Mouse (Mus musculus) thymus, postnatal 14 days (tissue): Measurements from ENCODE around the gene Polr1b.
A peak's percentile ranks its signal among the peaks of the same experiment; 100 is the strongest.

Experiments used
- DNase-seq: peaks from one replicate; pipeline ENCODE4 v3.0.0; 2021

Polr1b gene

DNA sequence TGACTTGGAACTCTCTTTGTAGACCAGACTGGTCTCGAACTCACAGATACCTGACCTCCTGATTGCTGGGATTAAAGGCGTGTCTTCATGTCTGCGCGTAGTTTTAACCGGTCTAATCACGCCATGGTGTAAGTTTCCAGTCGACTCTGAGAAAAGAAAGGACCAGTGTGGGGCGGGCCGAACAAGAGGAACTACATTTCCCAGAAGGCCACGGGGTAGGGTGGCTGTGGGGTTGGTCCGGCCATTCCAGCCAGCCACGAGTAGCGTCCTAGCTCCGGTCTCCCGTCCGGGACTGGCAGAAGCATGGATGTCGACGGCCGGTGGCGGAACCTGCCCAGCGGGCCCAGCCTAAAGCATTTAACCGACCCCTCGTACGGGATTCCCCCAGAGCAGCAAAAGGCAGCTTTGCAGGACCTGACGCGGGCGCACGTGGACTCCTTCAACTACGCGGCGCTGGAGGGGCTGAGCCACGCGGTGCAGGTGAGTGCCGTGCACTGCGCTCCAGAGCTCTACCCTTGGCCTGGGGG lies at the start of gene Polr1b:
Gene Polr1b, plus strand, starts transcription at position 212 of the 527 bp plus-strand sequence.
- peak; percentile 86 for DNase-seq

DNA sequence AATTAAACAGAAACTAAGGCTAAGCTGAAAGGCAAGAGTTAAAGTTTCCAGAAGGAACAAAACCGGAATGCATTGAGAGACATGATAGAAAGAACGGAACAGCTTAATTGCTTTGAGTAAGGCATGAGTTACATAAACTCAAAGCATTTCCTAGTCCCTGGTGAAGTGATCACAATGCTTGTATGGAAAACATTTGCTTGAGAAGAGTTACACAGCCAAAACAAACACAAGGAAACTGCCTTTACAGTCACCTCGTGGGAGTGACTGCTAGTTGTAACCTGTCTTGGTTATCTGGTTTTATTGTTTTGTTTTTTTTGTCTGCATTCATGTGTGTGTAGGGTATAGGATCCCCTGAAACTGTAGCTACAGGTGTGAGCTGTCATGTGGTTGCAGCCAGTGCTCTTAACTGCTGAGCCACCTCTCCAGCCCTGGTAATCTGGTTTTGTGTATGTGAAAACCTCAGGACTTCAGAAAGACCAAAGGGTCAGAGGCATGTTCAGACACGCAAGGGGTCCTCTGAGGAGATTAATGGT lies 48.3 kb upstream of the Polr1b start:
- DNase-seq: no peak

DNA sequence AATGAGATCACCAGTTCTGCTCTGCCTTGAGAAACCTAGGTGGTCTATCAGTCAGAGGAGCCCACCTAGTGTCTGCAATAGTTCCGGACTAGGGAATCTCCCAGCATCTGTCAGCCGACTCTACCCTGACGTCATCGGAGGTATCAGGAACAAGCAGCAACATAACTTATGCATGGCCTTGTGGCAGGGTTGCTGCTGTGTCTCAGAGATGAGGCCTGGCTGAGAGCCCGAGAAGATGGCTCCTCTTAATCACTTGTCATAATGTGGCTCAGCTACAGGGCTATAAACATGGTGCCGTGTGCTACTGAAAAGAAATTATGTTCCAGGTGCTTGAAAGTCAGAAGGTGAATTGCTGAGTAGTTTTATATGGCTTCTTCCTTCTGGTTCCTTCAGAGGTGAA lies 45.1 kb upstream of the Polr1b start:
- DNase-seq: no peak

- DNase-seq: peak; percentile 54
Observed at GRCm38 (mm10) chr2:129056597-129056996, 44.2 kb upstream of the Polr1b start.

DNA sequence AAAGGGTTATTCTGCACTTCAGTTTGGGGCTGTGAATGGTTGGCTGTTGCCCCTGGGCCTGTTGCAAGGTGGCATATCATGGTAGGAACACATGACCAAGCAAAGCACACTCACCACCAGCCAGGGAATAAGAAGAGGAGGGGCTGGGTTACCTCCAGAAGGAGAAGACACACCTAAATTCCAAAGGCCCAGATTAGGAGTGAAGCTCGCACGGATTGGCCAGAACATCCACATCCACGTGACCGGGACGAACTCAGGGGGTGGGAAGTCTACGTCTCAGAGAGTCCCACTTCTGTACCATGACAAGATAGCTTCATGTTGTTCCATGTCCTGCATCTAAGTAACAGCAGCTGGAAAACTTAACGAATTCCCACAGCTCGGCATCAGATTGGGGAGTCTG lies 43.5 kb upstream of the Polr1b start:
- no peak for DNase-seq

DNA sequence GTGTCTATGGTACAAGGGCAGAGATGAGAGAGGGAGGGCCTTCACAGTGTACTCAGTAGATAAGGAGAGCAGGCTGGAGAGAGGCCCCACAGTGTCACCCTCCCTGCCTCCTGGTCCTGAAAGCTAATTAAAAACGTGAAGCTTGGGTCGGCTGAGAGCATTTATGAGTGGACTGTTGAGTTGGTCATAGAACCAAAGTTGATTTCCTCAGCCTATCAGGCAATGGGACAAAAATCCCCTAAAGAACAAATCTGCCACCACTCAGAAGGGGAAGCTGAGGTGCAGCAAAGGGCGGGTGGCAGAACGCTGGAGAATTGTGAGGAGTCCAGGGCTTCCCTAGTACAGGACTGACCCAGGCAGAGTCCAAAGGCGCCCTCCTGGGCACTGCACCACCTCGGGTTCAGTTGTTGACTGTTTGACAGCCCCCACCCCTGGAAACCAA lies 42.9 kb upstream of the Polr1b start:
- DNase-seq: no peak

DNA sequence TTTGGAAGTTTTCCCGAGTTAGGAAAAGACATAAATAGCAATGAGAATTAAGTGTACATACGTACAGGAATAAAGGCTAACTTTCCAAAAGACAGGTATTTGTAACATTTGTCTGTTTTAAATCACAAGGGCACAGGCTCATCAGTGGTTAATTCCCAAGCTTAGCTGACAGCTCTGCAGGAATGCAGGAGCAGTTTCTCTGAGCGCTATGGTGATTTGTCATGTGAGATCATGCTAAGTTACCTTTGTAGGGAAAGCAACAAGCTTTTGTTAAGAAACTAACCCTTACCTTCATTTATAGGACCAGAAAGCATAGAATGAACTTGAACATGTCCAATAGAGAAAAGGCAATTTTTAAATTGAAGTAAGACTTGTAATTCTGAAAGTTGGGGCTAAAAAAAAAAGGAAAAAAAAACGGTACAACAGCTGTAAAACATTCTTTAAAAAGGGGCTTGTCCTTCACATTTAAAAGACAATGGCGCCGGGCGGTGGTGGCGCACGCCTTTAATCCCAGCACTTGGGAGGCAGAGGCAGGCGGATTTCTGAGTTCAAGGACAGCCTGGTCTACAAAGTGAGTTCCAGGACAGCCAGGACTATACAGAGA lies 39.2 kb upstream of the Polr1b start:
- no peak for DNase-seq

DNA sequence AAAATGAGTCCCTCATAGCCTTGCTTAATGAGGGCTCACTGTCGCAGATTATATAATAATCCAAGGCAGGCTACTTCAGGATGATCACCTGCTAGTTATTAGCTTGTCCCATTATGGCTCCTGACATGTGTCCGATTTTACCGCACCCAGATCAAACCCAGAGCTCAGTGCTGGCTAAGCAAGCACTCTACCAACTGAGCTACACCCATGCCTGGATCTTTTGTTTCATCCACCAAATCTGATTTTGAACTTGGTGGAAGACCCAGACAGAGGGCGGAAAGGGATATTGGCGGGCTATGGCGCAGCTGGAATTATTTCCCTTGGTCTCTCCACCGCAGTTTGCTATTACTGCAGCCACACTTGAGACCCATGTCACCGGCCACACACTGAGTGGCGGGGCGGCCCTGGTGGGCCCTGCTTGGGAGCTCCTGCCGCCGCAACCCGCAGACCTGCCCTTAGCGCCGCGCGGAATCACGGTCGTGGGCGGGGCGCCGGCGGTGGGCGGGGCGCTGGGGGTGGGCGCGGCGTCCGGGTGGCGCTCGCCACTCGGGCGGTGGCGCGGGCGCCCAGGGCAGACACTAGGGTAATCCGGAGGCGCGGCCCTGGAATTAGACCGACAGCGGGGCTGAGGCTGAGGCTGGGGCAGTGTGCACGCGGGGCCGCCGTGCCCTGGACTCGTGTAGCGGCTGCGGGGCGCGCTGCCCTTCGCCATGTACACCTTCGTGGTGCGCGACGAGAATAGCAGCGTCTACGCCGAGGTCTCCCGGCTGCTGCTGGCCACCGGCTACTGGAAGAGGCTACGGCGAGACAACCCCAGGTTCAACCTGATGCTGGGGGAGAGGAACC lies 35.1 kb upstream of the Polr1b start, which contains the start of gene Ttl:
Gene Ttl, plus strand, starts transcription at position 506 of the 846 bp plus-strand sequence.
- DNase-seq: peak; percentile 84

DNA sequence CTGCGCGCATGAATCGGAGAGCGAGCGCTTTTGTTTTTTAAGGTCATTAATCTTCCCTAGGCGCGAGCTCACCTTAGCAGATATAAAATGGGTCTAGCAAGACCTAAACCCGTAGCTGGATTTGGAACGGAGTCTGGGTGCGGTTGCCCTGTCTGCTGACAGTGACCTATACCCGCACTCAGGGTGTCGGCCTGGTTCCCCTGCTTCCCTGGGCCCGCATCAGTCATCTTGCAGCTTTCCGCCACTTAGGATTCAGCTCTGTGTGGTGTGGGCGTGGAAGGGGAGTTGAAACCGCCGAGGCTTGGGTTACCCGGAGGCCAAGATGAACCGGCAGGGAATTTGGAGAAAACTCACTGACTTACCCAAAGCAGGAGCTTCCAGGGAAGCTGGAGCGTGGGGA lies 34.5 kb upstream of the Polr1b start:
- DNase-seq: peak; percentile 63

- DNase-seq: no peak
Observed at GRCm38 (mm10) chr2:129070296-129070695, 30.5 kb upstream of the Polr1b start.

DNA sequence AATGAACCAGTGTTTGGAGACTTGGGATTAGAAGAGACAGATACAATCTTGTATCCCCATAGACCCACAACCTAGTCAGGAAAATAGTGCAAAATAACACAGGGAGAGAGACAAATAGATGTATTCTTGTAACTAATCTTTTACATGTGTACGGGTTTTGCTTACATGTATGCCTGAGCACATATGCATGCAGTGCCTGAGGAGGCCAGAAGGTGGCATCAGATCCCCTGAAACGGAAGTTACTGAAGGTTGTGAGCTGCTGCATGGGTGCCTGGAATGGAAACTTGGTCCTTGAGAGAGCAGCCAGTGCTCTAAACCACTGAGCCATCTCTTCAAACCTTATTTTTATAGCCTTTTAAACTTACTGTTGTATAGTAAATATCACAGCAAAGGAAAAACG lies 22.5 kb upstream of the Polr1b start:
- peak; percentile 56 for DNase-seq

- no peak for DNase-seq
Observed at GRCm38 (mm10) chr2:129079194-129079593, 21.6 kb upstream of the Polr1b start.

DNA sequence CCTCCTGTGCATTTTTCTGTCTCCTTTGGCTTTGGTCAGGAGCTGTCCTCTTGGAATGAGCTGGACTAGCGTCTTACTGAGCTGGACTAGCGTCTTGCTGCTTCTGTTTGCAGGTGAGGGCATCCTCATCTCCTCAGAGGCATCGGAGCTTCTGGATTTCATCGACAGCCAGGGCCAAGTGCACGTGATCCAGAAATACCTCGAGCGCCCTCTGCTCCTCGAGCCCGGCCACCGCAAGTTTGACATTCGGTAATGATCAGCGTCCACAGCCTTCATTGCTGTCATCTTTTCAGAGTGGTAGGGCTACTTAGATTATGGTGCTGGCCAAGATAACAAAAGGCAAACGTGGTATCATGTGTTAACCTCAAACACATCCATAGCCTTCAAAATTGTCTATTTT lies 19.7 kb upstream of the Polr1b start:
- DNase-seq: no peak

GRCm38 (mm10) chr2:129083514-129083913 lies 17.3 kb upstream of the Polr1b start:
- no peak for DNase-seq

DNA sequence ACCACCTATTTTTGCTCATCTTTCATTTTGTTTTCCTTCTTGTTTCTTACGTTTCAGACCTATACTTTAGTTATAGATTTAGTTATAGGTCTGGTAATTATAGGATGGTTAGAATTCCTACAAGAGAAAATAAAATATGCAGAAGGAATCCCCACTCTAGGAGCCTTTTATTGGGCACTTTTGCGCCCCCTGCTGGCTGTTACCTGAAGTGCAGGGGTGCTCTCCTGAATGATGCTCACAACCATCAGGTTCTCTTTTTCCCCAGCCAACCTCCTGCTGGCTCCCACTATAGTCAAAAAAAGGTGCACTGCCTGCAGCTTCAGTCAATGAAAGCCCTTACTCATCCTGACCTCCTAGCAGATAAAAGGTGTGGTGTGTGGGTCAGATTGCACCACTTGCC lies 15.8 kb upstream of the Polr1b start:
- DNase-seq: peak; percentile 36

- no peak for DNase-seq
Observed at GRCm38 (mm10) chr2:129087520-129087919, 13.3 kb upstream of the Polr1b start.

DNA sequence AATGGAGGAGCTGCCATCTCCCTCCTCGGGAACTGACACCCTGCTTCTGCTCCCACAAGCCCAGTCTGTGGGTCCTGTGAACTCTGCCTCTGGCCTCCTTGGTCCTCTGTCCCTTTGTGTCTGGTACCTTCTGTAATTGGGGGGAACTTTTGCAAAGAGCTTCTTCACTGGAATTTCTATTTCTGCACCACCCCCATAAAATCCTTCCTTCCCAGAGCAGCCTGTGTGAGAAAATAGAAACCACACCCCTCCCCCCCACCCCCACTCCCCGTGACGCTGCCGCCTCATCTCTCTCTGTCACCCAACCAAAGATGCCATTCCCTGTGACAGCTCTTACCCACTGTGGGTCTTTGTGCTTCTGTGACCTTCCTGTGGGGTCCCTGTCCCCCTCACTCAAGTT lies 10.4 kb upstream of the Polr1b start:
- DNase-seq: no peak

GRCm38 (mm10) chr2:129092810-129093209 lies 8.0 kb upstream of the Polr1b start:
- no peak for DNase-seq

DNA sequence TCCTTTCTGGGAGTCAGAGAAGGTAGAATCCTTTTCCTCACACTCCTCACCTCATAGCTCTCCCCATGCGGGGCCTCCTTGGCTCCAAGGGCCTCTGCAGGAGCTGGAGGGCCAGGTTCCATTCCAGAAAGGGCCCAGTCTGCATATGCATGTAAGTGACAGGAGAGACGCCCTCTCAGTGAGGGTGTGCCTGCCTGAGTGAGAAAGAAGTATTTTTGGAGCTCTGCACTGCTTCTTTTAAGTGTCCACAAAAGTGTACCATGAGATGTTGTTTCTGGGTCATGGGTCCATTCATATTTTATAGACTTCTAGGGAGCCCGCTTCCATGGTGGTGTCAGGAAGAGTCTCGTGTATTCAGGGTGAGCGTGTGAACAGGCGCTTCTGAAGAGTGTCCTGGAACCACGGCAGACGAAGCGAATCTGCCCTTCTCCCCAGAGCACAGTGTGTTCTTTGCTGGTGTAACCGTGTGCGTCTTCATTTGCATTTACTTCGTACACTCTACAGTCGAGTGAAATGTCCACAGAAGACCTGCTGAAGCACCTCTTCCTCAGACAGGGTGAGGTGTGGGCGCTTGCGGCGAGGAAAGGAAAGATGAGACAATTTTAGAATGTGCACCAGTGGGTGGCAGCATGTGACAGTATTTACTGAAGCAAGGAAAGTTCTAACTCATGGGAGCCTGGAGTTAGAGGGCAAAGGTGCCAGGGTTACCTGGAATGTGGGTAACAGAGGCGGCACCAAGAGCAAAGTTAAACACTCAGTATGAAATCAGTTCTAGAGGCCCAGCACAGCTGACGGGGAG lies 6.7 kb upstream of the Polr1b start:
- peak; percentile 17 for DNase-seq

- no peak for DNase-seq
Observed at GRCm38 (mm10) chr2:129112924-129113323, 12.1 kb downstream of the Polr1b start.

GRCm38 (mm10) chr2:129115706-129116367 lies 15.0 kb downstream of the Polr1b start:
- DNase-seq: no peak

DNA sequence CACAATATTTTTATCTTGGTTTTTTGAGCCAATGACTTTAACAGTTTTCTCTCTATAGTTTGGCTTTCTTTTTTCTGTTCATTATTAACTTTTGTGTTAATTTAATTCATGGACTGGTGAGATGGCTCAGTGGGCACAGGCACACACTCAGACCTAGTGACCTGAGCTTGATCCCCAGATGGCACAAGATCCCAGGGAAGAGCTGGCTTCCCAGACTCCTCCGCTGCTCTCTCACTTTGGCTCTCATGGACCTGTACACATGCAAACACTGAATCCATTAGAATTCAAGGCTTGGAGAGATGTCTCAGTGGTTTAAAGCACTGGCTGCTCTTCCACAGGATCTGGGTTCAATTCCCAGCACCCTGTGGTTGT lies 15.6 kb downstream of the Polr1b start:
- DNase-seq: no peak
